Mouse (Mus musculus) midbrain, postnatal 0 days (tissue): ENCODE data around the gene Fkbp5. TPM values are rescaled to one million over a fixed set of nuclear protein-coding genes. Genes with fewer than 3 reads are reported as not detected.
A peak's percentile ranks its signal among the peaks of the same experiment; 100 is the strongest.
"Not testable (repeated sequence)": the region's sequence is repeated elsewhere in the genome, so short reads cannot be mapped to it uniquely, and the experiment has no call there.

ENCODE experiments used
- ATAC-seq: fragments of 200-750 bp; cut with Nextera tagmentation; 2 replicates; pipeline ENCODE4 v1.8.0; 2017; ENCODE audit warnings: moderate number of reproducible peaks, mild to moderate bottlenecking, moderate TSS enrichment, moderate library complexity; ENCODE audit not compliant: low FRiP score
- DNase-seq: peaks from one replicate; pipeline ENCODE4 v3.0.0-alpha.2; 2015; ENCODE audit warnings: low spot score
- H3K27ac ChIP-seq: fragments of 300-500 bp; sonication (generic); 2 replicates; pipeline ENCODE4 v1.5.1; 2014; ENCODE audit warnings: low read depth, mild to moderate bottlenecking, low read length, mixed read lengths
- H3K27me3 ChIP-seq: fragments of 300-500 bp; sonication (generic); 2 replicates; pipeline ENCODE4 v1.6.1; 2014; ENCODE audit warnings: low read length, control low read depth, mixed read lengths; ENCODE audit not compliant: insufficient read depth
- H3K36me3 ChIP-seq: fragments of 300-500 bp; sonication (generic); 2 replicates; pipeline ENCODE4 v1.6.1; 2014; ENCODE audit warnings: low read length, control low read depth, mixed read lengths; ENCODE audit not compliant: insufficient read depth
- H3K4me1 ChIP-seq: fragments of 300-500 bp; sonication (generic); 2 replicates; pipeline ENCODE4 v1.6.1; 2014; ENCODE audit warnings: mild to moderate bottlenecking, control low read depth, antibody characterized with exemption, low read length, mixed read lengths; ENCODE audit not compliant: insufficient read depth
- H3K4me2 ChIP-seq: fragments of 300-500 bp; sonication (generic); 2 replicates; pipeline ENCODE4 v1.6.1; 2014; ENCODE audit warnings: low read depth, mild to moderate bottlenecking, low read length, mixed read lengths; ENCODE audit not compliant: poor library complexity, severe bottlenecking
- H3K4me3 ChIP-seq: fragments of 300-500 bp; sonication (generic); 2 replicates; pipeline ENCODE4 v1.5.1; 2014; ENCODE audit warnings: low read depth, mild to moderate bottlenecking, low read length, moderate library complexity
- H3K9ac ChIP-seq: fragments of 300-500 bp; sonication (generic); replicated peaks from 2 replicates; pipeline ENCODE4 v1.6.1; 2014; ENCODE audit warnings: mild to moderate bottlenecking, low read length, moderate library complexity, mixed read lengths; ENCODE audit not compliant: poor library complexity, severe bottlenecking
- H3K9me3 ChIP-seq: fragments of 300-500 bp; sonication (generic); 2 replicates; pipeline ENCODE4 v1.6.1; 2016; ENCODE audit warnings: low read length, control low read depth
- CTCF ChIP-seq: IDR thresholded peaks from 2 replicates; pipeline ENCODE4 v1.5.1; 2016; ENCODE audit warnings: antibody characterized with exemption, mild to moderate bottlenecking
- WGBS: fragments of 180-500 bp; shearing (Covaris S2); extraction: QIAGEN DNeasy Blood & Tissue Kit; methylation state at CpG from one replicate; pipeline ENCODE4 v1.1.7; 2014; 5-methylcytosine and 5-hydroxymethylcytosine counted together
- polyA plus RNA-seq: library from polyadenylated mRNA; unstranded; fragments of >200 nt; fragmentation: Nextera tagmentation; extraction: Ambion mirVana; gene quantifications from 2 replicates; pipeline ENCODE4 v1.2.1, GENCODE M21; 2015
- total RNA-seq: library from RNA; depleted of rRNA; stranded (reverse); fragments of >200 nt; gene quantifications from 2 replicates; pipeline ENCODE4 v1.2.3, GENCODE M21; 2014

The Fkbp5 gene
- total and polyA plus RNA-seq, 2 experiments from 2014 or later = 22.5 to 29.9 TPM

DNA sequence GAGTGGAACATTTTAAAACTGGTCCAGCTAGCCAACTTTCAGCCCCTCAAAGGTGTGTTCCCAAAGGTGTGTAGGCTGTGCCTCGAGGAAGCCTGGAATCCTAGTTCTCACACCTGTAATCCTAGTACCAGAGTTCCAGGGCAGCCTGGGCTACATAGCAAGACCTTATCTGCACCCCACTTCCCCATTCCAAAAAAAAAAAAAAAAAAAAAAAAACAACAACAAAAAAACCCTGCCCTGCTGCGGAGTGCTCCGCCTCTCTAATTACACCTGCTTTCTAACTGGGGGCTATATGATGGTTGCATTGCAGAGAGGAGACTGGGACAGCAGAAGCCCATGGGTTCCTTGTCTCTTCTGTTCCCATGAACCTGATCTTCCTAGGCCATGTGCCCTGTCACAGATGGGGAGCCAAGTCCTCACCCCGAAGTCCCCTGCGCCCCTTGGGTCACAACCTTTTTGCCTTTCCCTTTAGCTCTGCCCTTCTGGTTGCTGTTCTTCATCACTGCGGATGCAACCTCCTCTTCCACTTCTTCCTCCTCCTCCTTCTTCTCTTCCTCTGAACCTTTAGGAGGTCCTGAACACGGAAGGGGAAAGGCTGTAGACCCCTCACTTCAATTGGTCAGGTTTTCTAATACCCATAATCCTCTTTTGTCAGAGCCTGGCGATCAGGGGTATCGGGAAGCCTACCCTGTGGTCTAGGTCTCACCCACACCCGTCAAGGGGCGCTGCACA is 155.2 kb downstream of the Fkbp5 start:
- no peak for ATAC-seq
- WGBS = 38% methylated on average over 11 of the region's 11 CpGs
- H3K27ac ChIP-seq = no peak overlapping the region
- H3K4me2 ChIP-seq = peak overlapping the region; percentile 45
- DNase-seq = no peak
- 0 out of 2 replicates have a peak overlapping the region, but pooled peaks have one; percentile 19 for H3K9ac ChIP-seq
- no peaks in the 10 kb centered on the region for H3K9me3 ChIP-seq
- 0 out of 2 replicates have a peak, but pooled peaks cover 5% of the 10 kb centered on the region for H3K4me1 ChIP-seq
- peak overlapping the region; percentile 26 for H3K4me3 ChIP-seq
- H3K36me3 ChIP-seq = no peaks in the 10 kb centered on the region
- peaks cover 52% of the 10 kb centered on the region for H3K27me3 ChIP-seq
- no peak for TF ChIP-seq CTCF

GRCm38 (mm10) chr17:28360531-28361277 is 156.6 kb downstream of the Fkbp5 start:
- no peaks in the 10 kb centered on the region for H3K36me3 ChIP-seq
- 0 out of 2 replicates have a peak, but pooled peaks cover 5% of the 10 kb centered on the region for H3K4me1 ChIP-seq
- DNase-seq = no peak
- no peak overlapping the region for H3K9ac ChIP-seq
- no peak overlapping the region for H3K4me2 ChIP-seq
- TF ChIP-seq CTCF = no peak
- H3K27ac ChIP-seq = no peak overlapping the region
- peaks cover 52% of the 10 kb centered on the region for H3K27me3 ChIP-seq
- 82% methylated on average over 9 of the region's 9 CpGs for WGBS
- no peak for ATAC-seq
- no peaks in the 10 kb centered on the region for H3K9me3 ChIP-seq
- H3K4me3 ChIP-seq = no peak overlapping the region

GRCm38 (mm10) chr17:28358576-28359261 is 158.6 kb downstream of the Fkbp5 start:
- H3K27me3 ChIP-seq = peaks cover 38% of the 10 kb centered on the region
- 18% methylated on average over 24 of the region's 24 CpGs for WGBS
- DNase-seq, H3K4me1 ChIP-seq, H3K9me3 ChIP-seq, H3K36me3 ChIP-seq, H3K27ac ChIP-seq, H3K9ac ChIP-seq, H3K4me3 ChIP-seq, H3K4me2 ChIP-seq, ATAC-seq: not testable (repeated sequence)

- Histone ChIP-seq H3K27me3 (peaks cover 30% of the 10 kb centered on the region), H3K27ac (no peak overlapping the region), H3K4me2 (no peak overlapping the region), H3K4me3 (no peak overlapping the region), H3K9ac (no peak overlapping the region), H3K4me1 (0 out of 2 replicates have a peak, but pooled peaks cover 3% of the 10 kb centered on the region), H3K9me3 (no peaks in the 10 kb centered on the region), H3K36me3 (no peaks in the 10 kb centered on the region)
- no peak for TF ChIP-seq CTCF
- 89% methylated on average over 12 of the region's 12 CpGs for WGBS
- DNase-seq = no peak
- ATAC-seq = no peak
Measured at GRCm38 (mm10) chr17:28355871-28356270, 161.5 kb downstream of the Fkbp5 start.

DNA sequence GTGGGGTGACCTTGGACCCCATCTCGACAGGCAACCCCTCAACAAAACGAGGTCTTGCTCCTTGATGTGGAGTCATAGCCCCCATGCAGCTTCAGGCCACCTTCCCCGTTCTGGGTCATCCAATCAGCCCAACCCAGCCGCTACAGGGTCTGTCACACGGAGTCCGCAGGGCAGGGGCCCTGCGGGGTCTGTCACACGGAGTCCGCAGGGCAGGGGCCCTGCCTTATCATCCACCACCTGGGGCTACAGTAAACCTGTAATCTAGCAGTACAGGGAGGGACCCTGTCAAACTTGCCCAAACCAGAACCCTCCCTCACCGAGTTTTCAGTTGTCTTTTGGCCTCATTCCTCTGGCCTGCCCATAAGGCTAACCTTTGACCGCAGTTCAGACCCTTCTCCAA is 165.3 kb downstream of the Fkbp5 start:
- H3K27me3 ChIP-seq = peaks cover 11% of the 10 kb centered on the region
- H3K4me3 ChIP-seq = no peak overlapping the region
- no peaks in the 10 kb centered on the region for H3K9me3 ChIP-seq
- DNase-seq = no peak
- H3K36me3 ChIP-seq = no peaks in the 10 kb centered on the region
- no peak overlapping the region for H3K27ac ChIP-seq
- ATAC-seq = no peak
- 25% methylated on average over 11 of the region's 11 CpGs for WGBS
- H3K4me1 ChIP-seq = peaks cover 6% of the 10 kb centered on the region; the same call in 1 of the 2 replicates
- no peak for TF ChIP-seq CTCF
- H3K9ac ChIP-seq = no peak overlapping the region
- peak overlapping the region; percentile 97; the same call in 1 of the 2 replicates for H3K4me2 ChIP-seq
